Mouse (Mus musculus) layer of hippocampus, postnatal 25 days (tissue): Measurements from ENCODE around the gene Rassf5. TPM values are rescaled to one million over a fixed set of nuclear protein-coding genes. Genes with fewer than 3 reads are reported as not detected.

Experiments
- DNase-seq, 2 experiments: peaks; one replicate each; pipeline ENCODE4 v3.0.0; 2022; ENCODE audit warnings: mixed read lengths in 2 of 2, low spot score in 1 of 2; ENCODE audit errors: extremely low spot score in 1 of 2
- total RNA-seq, 2 experiments: library from RNA; stranded (reverse); gene quantifications; 2 replicates each; pipeline ENCODE4 v1.2.3; 2021

Rassf5 gene
- total RNA-seq, 2 experiments from 2014 or later: 18.8 to 21.4 TPM

DNA sequence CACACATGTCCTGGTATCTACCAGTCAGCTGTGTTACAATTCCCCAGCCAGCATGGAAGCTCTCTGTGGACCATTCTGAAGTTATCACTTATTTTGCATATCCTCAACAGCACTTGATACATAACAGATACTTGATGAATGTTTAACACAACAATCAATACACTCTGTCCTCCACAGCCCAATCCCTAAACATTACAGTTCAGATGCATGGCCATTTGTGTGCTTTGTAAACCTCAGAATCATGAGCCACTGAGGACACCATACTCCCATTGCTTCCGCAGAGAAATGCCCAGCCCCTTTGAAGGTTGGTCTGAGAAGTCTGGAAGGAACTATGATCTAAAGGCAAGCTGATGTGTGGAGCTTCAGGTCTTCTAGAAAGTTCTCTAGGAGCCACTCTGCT lies 33.4 kb downstream of the Rassf5 start:
- DNase-seq: no peak

DNA sequence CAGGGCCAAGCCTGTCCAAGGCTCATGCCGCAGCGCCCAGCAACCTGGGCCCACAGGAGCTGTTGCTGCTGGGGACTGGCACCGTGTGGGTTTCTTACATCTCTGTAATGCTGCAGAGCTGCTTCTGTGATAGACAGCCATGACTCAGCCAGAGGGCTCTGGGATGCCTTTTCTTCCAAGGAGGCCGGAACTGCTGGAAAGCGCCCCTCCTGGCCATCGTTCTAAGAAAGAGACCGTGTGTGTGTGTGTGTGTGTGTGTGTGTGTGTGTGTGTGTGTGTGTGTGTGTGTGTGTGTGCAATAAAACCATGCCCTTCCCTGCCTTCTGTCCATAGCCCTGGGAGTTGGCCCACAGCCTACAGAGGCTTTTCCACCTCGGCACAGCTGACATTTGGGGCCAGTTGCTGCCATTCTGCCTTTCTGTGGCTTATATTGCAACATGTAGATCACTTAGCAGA lies 35.1 kb downstream of the Rassf5 start:
- no peak for DNase-seq

DNA sequence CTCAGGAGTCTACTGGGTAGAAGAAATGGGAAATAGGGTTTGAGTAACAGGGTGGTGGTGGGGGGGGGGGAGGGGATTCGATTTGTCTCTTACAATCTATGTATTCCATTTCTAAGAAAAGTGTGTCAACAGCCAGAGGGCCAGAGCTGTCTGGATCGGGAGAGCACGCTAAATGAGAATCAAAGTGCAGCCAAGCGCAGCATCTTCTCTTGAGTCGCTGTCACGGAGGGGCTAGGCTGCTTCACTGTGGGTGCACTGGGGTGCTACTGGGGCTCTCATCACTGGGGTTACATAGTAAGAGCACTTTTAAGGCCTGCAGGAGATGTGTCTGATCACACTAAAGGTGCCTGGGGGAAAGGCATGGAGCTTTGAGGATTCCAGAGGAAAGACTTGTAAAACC lies 36.3 kb downstream of the Rassf5 start:
- no peak for DNase-seq

DNA sequence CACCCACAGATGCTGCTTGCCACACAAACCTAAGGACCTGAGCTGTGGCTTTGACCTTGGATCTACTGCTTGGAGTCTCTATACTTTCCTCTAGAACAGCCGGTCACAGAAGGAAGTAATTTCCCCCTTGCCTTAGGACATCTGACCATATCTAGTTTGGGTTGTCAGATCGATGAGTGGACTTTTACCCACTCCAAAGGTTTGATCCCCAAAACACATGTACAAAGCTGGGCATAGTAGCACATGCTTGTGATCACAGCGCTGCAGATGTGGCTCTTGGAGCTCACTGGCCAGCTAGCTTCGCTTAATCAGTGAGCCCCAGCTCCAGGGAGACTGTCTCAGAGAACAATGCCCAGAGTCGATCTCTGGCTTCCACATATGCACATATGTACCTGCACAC lies 37.0 kb downstream of the Rassf5 start:
- DNase-seq: no peak

DNA sequence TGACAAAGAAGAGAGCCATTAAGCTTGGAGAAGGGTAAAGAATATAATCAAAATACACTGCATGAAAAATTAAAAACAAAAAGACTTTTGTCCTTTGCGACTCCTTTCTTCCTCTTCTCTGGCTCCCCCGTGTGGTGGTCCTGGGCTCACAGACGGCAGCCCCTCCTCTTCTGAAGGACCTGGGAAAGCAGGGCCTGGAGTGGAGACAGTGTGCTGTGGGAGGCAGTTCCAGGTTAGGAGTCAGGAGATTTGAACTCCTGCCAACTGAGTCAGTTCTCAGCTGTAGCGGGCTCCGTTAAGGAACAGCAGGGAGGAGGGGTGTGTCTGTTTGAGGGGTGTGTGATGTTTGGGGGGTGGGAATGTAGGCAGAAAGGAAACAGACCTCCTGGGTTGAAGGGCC lies 37.5 kb downstream of the Rassf5 start:
- DNase-seq: peak; percentile 43 to 81

DNA sequence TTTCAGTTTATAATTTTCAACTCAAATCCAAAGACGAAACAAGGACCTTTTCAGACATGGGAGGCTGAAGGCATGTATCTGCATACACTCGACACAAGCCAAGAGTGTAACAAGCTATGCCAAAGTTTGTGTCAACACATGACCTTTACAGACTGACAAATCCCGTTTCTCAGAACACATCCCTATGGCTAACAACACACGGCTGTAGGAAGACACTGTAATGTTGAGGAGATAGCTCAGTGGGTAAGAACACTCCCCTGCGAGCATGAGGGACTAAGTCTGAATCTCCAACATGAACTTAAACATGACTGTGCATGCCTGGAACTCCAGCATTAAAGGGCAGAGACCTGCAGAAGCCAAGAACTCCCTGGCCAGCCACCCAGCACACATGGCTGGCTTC lies 38.7 kb downstream of the Rassf5 start:
- DNase-seq: no peak

DNA sequence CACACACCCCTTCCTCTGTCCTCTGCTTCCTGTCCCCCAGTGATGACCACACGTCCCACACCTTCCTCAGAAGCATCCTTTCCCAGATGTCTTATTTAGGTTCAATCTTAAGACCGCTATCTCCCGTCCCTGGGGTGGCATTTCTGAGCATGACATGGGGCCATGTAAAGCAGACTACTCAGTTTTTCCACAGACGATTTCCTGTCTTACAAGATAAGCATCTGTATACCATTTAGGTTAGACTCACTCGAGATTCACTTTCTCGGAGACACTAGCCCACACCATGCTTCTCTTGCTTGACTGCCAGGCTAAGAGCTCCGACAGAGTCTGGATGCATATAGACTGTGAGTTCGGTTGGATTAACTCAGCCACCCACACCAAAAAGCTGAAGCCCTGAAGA lies 40.6 kb downstream of the Rassf5 start:
- no peak for DNase-seq

DNA sequence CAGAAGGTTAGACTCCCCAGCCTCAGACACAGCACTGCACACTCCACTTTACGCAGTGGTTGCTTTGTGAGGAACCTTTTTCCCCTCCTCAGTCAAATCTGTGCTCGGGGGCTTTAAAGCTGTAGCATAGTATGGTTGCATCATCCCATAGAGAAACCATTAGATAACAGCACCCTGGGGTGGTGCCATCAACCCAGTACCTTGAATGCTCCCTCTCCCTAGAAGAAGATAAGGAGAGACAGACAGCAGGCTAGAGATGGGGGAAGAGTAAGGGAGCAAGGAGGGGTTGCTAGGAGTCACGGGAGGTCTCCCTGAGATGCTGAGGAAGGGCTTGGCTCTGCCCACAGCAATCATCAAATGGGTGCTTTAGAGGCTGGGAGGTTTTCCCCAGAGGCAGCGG lies 43.7 kb downstream of the Rassf5 start:
- no peak for DNase-seq

DNA sequence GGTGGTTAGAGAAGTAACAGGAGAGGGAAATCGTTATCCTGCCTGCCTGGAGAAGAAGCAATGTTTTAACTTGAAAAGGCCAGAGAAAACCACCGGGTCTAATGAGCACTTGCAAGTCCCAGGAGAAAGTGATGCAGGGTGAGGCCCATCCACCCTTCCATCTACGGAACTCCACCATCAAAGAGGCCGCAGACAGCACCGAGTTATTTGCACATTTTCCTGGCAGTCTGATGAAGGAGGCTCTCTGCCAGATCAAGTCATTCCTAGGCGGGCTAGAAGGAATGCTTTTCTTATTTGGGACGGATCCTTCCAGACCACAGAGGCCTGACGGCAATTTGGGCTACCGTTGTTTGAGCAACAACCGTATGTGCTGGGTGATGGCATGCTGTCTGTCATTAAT lies 44.5 kb downstream of the Rassf5 start:
- no peak for DNase-seq

DNA sequence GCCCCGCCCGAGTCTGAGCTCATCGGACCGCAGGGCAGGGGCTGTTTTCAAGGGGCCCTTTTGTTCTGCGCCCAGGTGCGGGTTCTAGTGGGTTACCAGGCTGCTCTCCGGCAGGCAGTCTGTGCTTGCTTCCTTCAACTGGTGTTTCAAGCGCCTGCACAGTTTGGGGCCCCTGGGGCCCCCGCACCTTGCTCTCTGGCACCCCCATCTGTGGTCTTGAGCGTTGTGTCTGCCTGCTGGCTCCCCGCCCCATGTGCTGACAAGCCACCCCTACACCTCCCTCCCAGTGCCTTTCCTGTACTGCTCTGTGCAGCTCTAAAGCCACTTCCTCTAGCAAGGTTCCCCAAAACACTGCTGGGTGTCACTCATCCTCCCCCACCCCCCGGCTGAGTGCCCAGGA lies 45.1 kb downstream of the Rassf5 start:
- DNase-seq: no peak

DNA sequence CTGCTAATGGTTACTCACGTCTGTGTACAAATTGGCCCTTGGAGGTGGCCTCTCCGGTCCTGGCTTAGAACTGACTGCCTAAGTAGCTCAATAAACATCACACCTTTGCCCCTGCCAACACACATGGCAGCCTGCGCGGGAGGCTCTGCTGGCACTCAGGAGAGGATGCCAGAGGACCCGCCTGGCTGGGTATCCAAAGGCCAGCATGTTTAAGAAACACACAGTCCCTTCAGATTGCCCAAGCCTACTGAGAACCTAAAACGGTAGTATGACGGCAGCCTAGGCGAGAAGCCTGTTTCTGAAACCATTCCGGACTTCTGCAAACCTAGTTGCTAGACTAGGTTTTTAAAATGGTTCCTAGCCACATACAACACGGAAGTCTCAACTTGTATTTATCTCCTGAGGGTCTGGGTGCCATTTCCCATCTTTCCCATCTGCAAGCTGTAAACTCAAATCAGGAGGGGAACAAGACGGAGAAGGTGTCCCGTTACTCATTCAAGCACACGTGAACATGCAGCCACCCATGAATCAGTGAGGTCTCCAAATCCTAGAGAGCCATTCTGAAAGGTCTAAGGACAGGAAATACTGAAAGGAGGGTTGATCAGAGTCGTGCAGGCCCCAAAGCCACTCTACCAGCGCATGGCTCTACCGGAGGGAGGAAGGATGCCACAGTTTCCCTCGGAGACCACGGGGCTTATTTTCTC lies 45.8 kb downstream of the Rassf5 start:
- DNase-seq: no peak

DNA sequence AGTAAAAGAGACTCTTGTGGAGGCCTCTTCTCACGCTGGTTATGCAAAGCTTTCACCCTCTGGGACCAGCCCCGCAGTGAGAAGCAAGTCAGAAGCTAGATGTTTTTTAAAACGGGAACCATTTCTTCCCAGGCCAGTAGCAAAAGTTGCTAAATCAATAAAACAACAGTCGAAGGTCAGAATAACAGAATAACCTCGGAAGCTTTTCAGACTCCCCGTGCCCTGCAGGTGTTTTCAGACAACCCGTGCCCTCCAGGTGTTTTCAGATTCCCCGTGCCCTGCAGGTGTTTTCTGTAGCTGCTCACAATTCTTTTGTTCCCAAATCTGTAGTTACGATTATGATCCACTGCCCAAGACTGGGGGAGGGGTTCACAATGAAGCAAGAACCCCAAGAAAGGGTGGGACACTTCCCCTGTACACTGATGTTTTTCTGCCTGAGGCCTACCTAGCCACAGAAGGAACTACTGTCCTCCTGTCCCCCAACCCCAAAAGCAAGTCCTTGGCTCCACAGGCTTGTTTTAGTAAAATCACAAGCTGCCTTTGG lies 46.6 kb downstream of the Rassf5 start:
- DNase-seq: no peak

DNA sequence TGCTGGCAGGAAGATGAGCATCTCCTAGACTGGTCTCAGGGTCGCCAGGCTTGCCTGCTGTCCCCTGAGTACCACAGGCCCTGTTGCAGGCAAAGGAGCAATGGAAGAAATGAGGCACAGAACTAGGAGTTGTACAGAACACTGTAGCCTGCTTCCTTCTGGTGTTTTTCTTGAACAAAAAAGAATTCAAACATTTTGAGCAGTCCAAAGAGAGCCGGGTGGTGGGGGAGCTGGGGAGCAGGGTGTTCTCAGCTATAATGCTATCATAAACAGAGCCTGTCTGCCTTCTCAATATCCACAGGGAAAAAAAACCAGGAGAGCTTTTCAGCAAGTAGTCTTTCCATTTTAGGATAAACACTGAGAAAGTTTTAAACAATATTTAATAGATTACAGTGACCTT lies 49.0 kb downstream of the Rassf5 start:
- DNase-seq: no peak

DNA sequence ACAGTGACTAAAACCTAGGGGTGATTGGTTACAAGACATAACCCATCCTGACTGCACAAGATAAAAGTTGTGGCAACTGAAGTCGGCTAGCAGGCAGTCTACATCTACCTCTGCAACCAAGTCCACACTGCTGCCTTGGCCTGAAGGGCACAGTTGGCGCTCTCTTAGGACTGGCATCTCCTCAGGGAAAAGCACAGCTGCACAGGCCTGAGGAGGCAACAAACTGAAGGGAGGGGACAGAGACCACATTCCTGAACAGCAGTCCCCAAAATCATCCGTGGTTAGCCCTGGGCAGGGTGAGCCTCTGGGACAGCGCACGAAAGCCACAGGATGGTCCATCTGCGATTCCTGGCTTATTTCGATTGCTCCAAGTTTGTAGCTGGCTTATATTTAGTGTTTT lies 49.4 kb downstream of the Rassf5 start:
- DNase-seq: no peak

DNA sequence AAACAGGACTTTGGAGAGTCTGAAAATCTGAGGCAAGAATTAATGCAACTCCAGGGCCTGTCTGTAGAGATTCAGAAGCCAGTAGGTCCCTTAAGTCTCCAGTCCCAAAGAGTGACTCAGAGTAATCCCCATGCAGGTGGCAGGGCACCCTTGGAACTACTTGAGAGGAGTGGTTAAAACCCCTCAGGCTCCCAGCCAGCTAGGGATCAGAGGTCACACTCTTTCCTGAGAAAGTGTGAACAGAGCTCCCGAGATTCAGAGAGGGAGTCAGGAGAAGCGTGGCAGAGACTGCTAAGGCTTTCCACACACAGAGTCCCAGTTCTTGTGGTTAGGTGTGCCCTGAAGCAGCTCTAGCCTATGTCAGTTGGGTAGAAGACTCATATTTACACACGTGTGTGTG lies 51.3 kb downstream of the Rassf5 start:
- no peak for DNase-seq

DNA sequence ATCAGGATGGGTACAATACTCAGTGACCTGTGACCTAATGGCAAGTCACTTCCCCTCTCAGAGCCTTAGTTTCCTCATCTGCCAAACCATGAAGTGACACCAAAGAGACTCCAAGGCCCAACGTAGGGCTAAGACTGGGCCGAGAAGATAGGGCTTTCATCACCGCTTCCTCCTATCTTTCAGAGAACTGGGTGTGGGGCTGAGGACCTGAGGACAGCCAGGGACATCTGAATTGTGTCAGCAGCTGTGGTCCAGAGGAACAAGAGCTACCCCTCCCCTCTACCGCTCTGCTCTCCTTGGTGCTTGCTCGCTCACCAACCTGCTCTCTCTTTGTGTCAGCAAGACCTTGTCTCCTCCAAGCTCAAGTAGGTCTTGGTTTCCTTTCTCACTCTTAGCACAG lies 56.4 kb downstream of the Rassf5 start:
- DNase-seq: no peak

DNA sequence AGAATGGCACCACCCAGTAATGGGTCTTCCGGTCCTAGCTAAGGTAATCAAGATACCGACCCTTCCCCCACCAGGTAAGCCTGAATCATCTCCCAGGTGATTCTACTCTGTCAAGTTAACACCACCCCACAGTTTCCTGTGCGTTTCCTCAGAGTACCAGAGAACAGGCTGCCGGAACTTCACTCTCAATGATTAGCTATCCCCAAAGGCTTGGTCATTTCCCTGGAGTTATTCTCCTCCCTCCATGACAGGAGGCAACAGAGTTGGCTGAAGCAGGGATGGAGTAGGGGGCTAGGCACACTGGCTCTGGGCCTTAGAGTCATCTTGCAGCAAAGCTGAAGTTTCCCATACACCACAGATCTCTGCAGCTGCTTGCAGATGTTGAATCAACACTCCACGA lies 57.2 kb downstream of the Rassf5 start:
- DNase-seq: no peak

DNA sequence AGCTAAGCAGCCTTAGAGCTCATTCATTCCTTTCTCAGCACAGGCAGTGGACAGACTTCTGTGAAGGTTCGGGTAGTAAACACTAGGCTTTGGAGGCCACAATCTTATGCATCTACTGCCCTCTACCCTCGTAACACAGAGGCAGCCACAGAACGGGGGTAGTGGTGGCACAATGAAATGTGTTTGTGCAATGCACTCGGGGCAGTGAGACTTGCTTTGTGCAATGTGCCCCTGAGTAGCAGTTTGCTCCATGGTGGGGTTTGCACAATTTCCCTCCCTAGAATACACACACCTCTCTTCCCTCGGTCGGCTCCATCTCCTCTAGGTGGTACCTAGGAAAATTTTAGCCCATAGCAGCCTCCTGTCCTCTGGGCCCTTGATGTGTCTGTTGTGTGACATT lies 58.1 kb downstream of the Rassf5 start:
- no peak for DNase-seq

DNA sequence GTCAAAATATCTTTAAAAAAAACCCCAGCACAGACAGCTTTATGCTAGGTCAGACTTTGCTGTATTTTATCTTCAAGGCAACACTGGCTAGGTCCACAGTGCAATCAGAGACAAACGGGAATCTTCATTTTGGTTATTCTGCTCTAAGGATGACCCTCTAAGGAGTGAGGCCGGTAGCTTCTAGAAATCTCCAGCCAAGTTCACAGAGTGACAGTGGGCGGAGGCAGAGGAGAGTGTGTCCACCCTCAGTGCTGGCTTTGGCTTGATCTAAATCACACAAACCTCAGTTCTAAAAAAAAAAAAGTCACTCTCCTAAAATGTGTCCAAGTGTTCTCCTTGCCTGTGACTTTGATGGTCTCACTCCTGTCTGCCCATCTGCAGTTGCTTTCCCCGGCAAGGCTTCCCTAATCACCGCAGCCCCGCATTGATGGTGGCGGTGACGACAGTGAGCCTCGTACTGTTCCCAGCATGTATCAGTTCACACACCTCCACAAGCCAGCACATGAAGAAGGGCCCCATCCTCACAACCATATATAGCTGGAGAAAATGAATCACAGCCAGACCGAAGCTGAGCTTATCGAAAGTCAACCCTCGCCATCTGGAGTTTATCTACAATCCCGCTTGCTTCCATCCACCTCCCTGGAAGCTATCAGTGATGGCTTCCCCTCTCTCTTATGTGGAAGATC lies 59.1 kb downstream of the Rassf5 start:
- no peak for DNase-seq

DNA sequence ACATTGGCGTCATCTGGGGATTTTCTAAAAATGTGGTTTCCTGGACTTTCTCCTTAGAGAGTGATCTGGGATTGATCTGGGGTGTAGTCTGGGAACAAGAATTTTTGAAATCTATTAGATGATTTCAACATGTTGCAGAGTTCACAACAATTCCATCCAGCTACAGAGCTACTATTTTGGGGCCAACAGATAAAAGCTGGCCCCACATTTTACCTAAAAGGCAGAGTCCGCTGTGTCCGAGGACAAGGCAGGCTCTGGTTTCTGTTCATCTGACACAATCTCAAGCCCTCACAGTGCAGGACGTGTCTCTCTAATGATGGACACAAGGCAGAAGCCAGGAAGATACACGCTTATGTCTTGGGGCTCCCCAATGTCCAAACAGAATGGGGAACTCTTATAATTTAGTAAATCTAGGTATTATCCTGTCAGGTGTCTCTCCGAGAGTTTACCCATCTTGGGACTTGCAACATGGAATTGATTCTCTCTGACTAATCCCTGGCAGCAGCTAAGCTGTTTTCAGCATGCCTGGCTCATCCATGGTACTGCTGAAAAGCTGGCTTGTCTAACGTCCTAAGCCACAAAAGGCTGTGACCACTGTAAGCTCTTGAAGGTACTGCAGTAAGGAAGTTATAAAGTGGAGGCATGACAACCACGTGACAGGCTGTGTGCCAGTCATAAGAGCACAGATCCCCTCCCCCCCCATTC lies 60.0 kb downstream of the Rassf5 start:
- no peak for DNase-seq

DNA sequence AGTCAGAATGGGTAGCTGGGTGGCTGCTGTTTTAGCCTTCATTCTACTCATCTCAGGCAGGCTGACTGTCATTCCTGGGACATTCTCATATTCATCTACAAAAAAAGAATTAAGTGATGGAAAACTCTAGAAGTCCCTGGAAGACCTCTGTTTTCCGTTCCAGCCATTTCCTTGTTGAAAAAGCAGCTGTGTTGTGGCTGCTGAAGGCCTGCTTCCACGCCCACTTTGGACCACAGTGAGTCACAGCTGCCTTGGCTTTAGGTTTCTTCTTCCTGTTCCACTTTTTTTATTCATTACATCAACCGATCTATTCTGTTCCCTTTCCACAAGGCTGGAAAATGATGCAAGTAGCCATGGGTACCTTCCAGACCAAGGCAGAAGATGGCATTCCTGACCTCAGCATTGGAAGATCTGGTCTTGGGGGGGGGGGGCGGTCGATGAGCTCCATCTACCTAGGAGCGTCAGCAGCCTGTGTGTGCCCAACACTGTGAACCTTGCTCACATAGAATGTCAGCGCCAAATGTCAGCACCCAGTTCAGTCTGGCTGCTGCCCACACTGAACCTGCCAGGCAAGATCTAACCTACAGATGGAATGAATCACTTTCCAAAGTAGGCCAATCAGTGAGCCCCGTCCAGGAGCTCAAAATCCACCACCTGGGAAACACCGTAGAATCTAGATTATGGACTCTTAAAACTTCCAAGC lies 60.7 kb downstream of the Rassf5 start:
- DNase-seq: no peak
